Mouse (Mus musculus): Measurements from ENCODE around the gene Tmem200b.
A peak's percentile ranks its signal among the peaks of the same experiment; 100 is the strongest.

Gene Tmem200b

DNA sequence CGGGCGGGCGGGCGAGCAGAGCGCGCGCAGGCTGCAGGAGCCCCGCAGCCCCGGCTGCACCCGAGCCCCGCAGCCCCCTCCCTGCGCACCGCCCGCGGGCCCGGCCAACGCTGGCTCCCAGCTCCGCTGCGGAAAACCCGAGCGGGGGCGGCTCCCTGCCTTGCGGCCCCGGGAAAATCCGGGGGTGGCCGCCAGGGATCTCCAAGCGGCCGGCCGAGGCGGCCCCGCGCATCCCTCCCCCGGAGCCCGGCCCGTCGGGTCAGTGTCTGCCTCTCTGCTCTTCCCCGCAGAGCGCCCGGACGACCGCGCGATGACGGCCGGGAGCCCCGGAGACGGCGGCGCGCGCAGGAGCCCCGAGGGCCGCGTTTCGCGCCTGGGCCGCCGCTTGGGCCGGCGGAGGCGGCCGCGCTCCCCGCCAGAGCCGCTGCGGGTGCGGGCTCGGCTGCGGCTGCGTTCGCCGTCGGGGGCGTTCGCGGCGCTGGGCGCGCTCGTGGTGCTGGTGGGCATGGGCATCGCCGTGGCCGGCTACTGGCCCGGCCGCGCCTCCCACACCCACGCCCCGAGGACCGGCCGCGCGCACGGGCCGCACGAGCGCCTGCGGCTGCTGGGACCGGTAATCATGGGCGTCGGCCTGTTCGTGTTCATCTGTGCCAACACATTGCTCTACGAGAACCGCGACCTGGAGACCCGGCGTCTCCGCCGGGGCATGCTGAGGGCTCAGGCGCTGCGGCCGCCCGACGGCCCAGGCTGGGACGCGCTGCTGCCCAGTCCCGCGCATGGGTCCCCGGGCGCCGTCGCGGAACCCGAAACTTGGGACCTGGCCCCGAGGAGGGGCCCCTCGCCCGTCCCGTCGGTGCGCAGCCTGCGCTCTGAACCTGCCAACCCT lies at the start of gene Tmem200b:
TSS of gene Tmem200b (plus strand) at position 311 of the 886 bp plus-strand sequence.
- no peak for DNase-seq (ENCODE audit: low spot score in 2 of 2)

DNA sequence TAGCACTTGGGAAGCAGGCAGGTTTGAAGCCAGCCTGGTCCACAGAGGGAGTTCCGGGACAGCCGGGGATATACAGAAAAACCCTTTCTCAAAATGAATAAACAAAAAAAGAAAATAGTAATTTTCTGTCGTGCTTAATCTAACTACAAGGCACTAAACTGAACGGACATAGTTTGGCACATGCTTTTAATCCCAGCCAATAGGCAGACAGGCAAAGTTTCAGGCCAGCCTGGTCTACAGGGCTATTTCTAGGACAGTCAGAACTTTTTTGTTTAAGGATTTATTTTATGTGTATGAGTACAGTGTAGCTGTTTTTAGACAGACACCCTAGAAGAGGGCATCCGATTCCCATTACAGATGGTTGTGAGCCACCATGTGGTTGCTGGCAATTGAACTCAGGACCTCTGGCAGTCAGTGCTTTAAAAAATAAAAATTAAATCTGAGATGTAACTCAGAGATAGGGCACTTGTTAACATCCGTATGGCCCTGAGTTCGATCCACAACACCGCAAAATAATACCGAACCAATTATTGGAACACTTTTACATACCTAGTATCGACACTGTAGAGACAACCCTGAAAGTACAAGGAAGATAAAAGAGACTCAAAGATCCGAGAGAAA lies 48.8 kb upstream of the Tmem200b start:
- no peak for DNase-seq (ENCODE audit: low spot score in 2 of 2)

DNA sequence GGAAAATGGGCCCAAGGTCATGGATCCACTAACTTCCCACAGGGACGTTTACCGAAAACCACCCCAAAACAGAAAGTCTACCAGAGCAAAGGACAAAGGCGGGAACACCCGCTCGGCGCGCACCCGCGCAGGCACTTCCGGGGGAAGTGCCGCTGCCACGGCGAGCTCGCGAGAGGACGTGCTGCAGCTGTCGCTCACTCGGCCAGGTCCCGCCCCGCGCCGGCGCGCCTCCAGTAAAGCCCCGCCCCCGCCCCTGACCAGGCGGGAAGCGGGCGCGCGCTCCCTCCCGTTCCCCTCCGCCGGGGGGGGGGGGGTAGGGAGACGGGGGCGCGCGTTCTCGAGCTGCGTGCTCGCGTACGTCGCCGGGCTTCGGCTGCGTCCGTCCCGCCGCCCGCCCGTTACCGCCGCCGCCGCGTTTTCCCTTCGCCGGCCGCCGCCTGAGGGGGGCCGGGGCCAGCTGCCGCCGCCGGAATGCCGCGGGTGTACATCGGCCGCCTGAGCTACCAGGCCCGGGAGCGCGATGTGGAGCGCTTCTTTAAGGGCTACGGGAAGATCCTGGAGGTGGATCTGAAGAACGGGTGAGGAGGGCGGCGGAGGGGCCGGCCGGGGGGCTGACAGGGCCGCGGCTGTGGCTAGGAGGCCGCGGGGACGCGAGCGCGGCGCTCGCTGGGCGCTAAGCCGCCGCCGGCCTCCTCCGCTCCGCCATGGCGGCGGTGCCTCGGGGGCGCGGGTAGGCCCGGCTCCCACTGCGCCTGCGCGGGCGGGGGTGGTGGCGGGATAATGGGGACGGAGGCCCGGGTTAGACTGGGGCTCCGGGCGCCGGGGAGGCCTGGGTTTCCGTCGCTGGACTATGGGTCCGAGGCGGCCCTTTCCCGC lies 48.0 kb upstream of the Tmem200b start, which contains the start of gene Srsf4:
TSS of gene Srsf4 (plus strand) at position 325 of the 876 bp plus-strand sequence.
- DNase-seq (ENCODE audit: low spot score in 2 of 2): peak; percentile 90 to 92

- DNase-seq (ENCODE audit: low spot score in 2 of 2): no peak
Measured at GRCm38 (mm10) chr4:131874169-131874536, 47.4 kb upstream of the Tmem200b start.

DNA sequence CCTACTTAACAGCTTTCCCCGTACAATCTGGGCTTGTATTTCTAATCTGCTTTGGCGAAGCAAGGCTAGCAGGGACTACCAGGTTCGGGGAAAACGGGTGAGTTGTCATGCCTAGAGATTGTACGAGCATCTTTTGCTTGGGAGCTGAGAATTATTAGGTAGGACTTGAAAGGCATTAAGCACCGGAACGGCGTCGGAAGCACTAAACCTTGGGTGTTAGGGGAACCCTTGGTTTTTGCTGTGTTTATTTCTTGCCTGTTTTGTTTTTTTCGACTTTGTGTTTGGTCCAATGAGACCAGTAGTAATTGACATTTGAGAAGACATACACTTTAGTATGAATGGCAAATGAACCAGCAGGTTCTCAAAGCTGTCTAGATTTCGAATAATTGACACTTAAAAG lies 47.0 kb upstream of the Tmem200b start:
- DNase-seq (ENCODE audit: low spot score in 2 of 2): no peak

GRCm38 (mm10) chr4:131875242-131875641 lies 46.3 kb upstream of the Tmem200b start:
- DNase-seq (ENCODE audit: low spot score in 2 of 2): no peak

GRCm38 (mm10) chr4:131876836-131877235 lies 44.7 kb upstream of the Tmem200b start:
- DNase-seq (ENCODE audit: low spot score in 2 of 2): no peak

DNA sequence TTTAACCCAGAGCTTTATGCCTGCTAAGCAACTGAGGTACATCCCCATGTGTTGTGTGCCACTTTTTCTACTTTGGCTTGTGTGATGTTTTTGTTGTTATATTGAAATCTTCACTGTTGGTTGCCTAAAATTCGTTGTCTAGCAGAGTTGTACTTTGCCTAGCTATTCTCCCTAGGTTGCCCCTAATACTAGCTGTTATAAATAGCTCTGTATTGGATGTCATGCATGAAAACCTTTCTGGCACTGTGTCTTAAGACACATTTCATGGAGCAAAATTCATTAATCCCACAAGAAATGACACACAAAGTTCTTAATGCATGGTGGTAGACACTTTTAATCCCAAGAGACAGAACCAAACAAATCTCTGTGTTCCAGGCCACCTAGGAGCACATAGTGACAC lies 41.9 kb upstream of the Tmem200b start:
- no peak for DNase-seq (ENCODE audit: low spot score in 2 of 2)

GRCm38 (mm10) chr4:131881306-131881705 lies 40.3 kb upstream of the Tmem200b start:
- no peak for DNase-seq (ENCODE audit: low spot score in 2 of 2)

- DNase-seq (ENCODE audit: low spot score in 2 of 2): no peak
Measured at GRCm38 (mm10) chr4:131883571-131883970, 38.0 kb upstream of the Tmem200b start.

DNA sequence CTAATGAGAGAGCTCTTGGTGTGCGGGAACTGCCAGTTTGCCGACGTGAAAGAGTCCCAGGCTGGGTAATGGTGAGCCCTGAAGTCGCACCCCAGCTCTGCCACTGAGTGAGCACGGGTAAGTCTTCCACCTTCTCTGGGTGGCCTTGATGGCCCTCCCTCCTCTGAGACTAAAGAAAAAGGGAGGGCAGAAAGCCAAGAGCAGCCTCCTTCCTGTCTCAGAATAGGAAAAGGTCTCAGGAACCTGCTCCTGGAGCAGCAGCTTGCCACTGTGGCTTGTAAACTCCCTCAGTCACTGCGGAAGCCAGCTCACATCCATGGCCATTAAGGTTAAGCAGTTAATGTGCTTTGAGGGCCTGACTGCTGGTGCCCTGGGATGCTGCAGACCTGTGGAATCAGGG lies 36.2 kb upstream of the Tmem200b start:
- DNase-seq (ENCODE audit: low spot score in 2 of 2): no peak

- DNase-seq (ENCODE audit: low spot score in 2 of 2): no peak
Measured at GRCm38 (mm10) chr4:131888564-131888963, 33.0 kb upstream of the Tmem200b start.

DNA sequence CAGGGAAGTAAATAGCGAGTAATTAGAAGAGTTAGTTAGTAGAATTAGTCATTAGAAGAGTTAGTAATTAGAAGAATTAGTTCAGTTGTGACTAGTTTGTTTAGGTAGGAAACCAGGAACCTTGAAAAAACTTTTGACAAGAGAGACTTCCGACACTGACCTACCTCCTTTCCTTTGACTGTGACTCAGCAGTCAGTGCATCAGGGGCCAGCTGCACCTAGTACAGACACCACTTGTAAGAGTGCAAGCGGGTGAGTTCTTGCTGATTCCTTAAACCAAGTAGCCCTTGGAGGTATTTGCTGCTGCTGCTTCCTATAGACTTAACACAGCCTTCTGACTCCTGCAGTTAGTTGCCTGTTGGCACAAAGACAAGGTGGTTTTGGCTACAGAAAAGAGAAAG lies 30.9 kb upstream of the Tmem200b start:
- DNase-seq (ENCODE audit: low spot score in 2 of 2): no peak

GRCm38 (mm10) chr4:131897109-131897508 lies 24.5 kb upstream of the Tmem200b start:
- no peak for DNase-seq (ENCODE audit: low spot score in 2 of 2)

DNA sequence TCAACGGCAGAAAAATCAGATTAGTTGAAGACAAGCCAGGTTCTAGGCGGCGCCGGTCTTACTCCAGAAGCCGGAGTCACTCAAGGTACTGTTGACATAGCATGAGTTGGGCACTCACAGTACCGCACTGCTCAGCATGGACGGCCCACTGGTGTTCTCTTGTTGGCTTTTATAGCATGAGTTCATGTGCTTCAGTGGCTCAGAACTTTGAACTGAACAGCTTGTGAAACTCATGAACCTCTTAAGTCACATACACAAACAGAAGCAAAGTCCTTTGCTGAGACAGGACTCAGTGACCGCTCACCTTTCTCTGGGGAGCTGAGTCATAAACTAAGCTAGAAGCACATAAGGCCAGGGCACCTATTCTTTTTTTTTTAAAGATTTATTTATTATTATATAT lies 23.8 kb upstream of the Tmem200b start:
- DNase-seq (ENCODE audit: low spot score in 2 of 2): no peak

DNA sequence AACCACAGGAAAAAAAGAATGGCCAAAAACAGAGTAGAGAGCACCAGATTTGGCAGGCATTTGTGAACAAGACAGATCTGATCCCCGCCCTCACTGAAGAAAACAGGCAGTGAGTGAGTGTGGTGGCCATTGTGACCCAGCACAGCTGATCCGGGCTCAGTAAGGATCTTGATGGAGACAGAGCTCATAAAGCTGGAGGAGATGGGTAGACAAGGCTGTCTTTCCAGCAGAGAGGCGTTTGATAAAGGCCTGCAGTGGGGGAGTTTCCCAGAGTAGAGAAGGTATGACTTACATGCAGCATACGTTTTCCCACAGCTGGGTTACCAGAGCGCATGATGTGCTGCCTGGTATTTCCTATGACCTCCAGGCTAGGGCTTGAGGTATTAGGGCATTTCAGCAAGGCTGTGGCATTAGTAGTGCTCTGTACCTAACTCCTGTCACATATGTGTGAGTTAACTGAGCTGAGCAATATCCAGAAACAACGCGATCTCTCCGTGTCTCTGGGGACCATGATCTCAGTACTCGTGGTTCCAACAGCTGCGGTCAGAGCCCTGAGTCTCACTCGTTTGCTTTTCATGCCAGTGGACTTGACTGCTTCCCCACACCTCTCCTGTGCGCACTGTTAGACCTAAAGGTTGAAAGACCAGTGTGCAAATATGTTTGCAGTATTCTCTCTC lies 22.9 kb upstream of the Tmem200b start:
- no peak for DNase-seq (ENCODE audit: low spot score in 2 of 2)

DNA sequence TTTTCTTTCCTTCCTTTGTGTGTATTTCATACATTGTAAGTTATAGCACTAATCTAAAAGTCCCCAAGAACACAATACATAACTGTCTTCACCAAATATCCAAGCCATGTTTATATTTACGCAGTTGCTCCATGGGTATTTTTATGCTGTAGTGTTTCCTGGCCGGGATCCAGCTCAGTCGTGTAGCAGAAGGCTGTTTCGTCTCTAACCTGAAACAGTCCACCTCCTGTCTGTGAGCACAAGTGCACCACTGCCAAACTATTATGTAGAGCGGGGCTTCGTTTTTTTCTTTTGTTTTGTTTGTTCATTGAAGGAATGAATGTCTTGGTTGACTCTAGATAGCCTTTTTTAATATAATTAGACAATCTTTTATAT lies 22.4 kb upstream of the Tmem200b start:
- no peak for DNase-seq (ENCODE audit: low spot score in 2 of 2)

DNA sequence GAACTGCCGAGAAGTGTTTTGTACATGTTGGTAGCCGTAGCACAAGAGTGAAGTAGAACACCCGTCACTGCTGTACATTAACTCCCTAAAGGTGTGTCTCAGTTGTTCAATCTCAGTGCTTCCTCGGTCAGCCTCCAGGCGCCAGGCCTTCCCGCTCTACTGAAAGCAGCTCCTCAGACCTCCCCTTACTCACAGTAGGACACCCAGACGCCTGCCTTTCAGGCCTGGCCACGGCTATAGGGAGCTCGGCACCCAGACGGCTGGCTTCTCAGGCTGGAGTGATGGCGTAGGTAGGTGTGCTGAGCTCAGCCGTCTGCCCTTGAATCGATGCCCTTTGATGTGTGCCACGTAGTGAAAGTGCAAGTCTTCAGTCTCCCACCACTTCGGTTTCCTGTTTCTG lies 20.5 kb upstream of the Tmem200b start:
- DNase-seq (ENCODE audit: low spot score in 2 of 2): no peak

DNA sequence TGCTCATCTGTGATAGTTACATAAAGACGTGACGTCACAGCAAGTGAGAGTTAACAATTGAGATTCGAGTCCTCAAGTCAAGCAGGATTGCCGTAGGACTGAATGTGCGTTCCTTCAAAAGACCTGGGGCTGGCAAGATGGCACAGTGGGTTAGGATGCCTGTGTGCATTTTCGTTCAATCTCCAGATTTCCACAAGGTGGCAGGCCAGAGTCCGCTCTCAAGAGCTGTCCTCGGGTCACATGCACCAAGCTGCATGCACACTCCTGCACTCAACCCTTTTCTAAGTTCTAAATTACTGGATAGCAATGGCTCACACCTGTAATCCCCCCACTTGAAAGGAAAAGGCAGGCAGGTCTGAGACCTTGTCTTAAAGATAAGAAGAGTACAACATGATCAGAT lies 17.1 kb upstream of the Tmem200b start:
- DNase-seq (ENCODE audit: low spot score in 2 of 2): peak in 1 of 2 experiments; percentile 53

DNA sequence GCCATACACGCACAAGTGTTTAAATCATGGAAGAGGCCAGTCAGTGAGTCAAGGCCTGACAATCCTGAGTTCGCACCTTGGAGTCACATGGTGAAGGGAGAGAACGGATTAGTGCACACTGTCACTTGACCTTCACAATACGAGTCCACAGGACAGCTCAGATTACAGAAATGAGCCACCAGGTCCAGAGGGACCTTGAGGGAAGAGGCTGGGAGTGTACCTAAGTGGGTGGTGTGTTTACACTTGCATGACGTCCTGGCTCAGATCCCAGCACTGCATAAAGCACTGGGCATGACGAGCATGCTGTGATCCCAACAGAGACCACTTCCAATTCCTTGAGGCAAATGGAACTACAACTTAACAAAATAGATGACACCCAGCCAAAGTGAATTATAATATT lies 15.1 kb upstream of the Tmem200b start:
- DNase-seq (ENCODE audit: low spot score in 2 of 2): no peak

DNA sequence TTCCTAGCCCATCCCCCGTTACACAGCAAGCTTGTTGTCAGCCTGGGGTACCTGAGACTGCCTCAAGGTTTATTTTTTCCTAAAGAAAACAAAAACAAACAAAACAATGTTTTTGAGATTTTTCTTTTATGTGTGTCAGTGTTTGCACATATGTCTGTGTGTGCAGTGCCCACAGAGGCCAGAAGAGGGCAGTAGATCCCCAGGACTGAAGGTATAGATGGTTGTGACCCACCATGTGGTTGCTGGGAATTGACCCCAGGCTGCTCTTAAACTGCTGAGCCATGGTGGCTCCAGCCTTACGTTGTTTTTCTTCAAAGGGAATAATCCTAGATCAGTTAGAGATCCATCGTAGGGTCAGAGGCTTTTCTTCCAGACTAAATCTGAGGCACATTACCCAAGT lies 13.7 kb upstream of the Tmem200b start:
- DNase-seq (ENCODE audit: low spot score in 2 of 2): no peak

All from frontal cortex, postnatal 10 days (tissue).